Mouse (Mus musculus) testis, adult 2 months (tissue): ENCODE measurements at regions not wholly inside any gene's neighbourhood (a gene's known extent, or its start where the extent isn't known, plus 50 kb on each side); places are given as distances from the start of the nearest gene placed in this dataset.

Source experiments
- H3K27ac ChIP-seq: fragments of 200-500 bp; 2 replicates; pipeline ENCODE4 v1.5.1; 2012; ENCODE audit warnings: low read depth, low read length; ENCODE audit not compliant: control insufficient read depth, insufficient read depth
- H3K27me3 ChIP-seq: fragments of 200-500 bp; 2 replicates; pipeline ENCODE4 v1.6.1; 2012; ENCODE audit warnings: mild to moderate bottlenecking, low read length, moderate library complexity; ENCODE audit not compliant: control insufficient read depth, insufficient read depth
- H3K36me3 ChIP-seq: fragments of 200-500 bp; 2 replicates; pipeline ENCODE4 v1.6.1; 2012; ENCODE audit warnings: mild to moderate bottlenecking, low read length; ENCODE audit not compliant: control insufficient read depth, insufficient read depth
- H3K4me1 ChIP-seq: fragments of 200-500 bp; 2 replicates; pipeline ENCODE4 v1.6.1; 2012; ENCODE audit warnings: low read length; ENCODE audit not compliant: control insufficient read depth, insufficient read depth
- H3K4me3 ChIP-seq: fragments of 200-500 bp; 2 replicates; pipeline ENCODE4 v1.5.1; 2012; ENCODE audit warnings: low read depth, mild to moderate bottlenecking, low read length, moderate library complexity, mixed read lengths; ENCODE audit not compliant: control insufficient read depth
- CTCF ChIP-seq: fragments of 200-500 bp; IDR thresholded peaks from 2 replicates; pipeline ENCODE4 v1.5.1; 2012; ENCODE audit warnings: low read depth, mild to moderate bottlenecking, inconsistent platforms, low read length, moderate library complexity; ENCODE audit not compliant: control insufficient read depth, insufficient read depth, insufficient replicate concordance
- POLR2A ChIP-seq: fragments of 200-500 bp; IDR thresholded peaks from 2 replicates; pipeline ENCODE4 v1.6.1; 2012; ENCODE audit warnings: low read depth, mild to moderate bottlenecking, inconsistent platforms, low read length, moderate library complexity; ENCODE audit not compliant: control insufficient read depth

- Histone ChIP-seq H3K27me3 (no peaks in the 10 kb centered on the region), H3K4me3 (no peak overlapping the region), H3K36me3 (no peaks in the 10 kb centered on the region), H3K27ac (no peak overlapping the region), H3K4me1 (no peaks in the 10 kb centered on the region)
- TF ChIP-seq POLR2A (no peak), CTCF (no peak)
Observed at GRCm38 (mm10) chr7:115033987-115034386, 290.5 kb downstream of the Insc start.

- Histone ChIP-seq H3K27me3 (no peaks in the 10 kb centered on the region), H3K27ac (no peak overlapping the region)
- no peak for TF ChIP-seq CTCF
- TF ChIP-seq POLR2A: no peak
Observed at GRCm38 (mm10) chr7:115055527-115055926, 312.0 kb downstream of the Insc start.

GRCm38 (mm10) chr7:115056992-115057645 is 313.6 kb downstream of the Insc start:
- no peak for TF ChIP-seq POLR2A
- TF ChIP-seq CTCF: no peak

More at GRCm38 (mm10) chr7:115055527-115055926, 312.0 kb downstream of the Insc start:
- no peaks in the 10 kb centered on the region for H3K4me1 ChIP-seq
- H3K36me3 ChIP-seq: no peaks in the 10 kb centered on the region
- no peak overlapping the region for H3K4me3 ChIP-seq

GRCm38 (mm10) chr7:115057736-115058135 is 314.2 kb downstream of the Insc start:
- H3K27ac ChIP-seq: no peak overlapping the region
- H3K4me3 ChIP-seq: no peak overlapping the region
- no peaks in the 10 kb centered on the region for H3K36me3 ChIP-seq
- TF ChIP-seq POLR2A (no peak), CTCF (no peak)
- no peaks in the 10 kb centered on the region for H3K4me1 ChIP-seq
- no peaks in the 10 kb centered on the region for H3K27me3 ChIP-seq

More at GRCm38 (mm10) chr7:115056992-115057645, 313.6 kb downstream of the Insc start:
- H3K27me3 ChIP-seq: no peaks in the 10 kb centered on the region
- no peaks in the 10 kb centered on the region for H3K4me1 ChIP-seq
- no peak overlapping the region for H3K27ac ChIP-seq
- no peaks in the 10 kb centered on the region for H3K36me3 ChIP-seq
- no peak overlapping the region for H3K4me3 ChIP-seq

GRCm38 (mm10) chr7:115060171-115060570 is 316.7 kb downstream of the Insc start:
- H3K4me1 ChIP-seq: no peaks in the 10 kb centered on the region
- H3K27me3 ChIP-seq: no peaks in the 10 kb centered on the region
- H3K27ac ChIP-seq: no peak overlapping the region
- H3K36me3 ChIP-seq: no peaks in the 10 kb centered on the region
- no peak overlapping the region for H3K4me3 ChIP-seq
- no peak for TF ChIP-seq CTCF
- no peak for TF ChIP-seq POLR2A

GRCm38 (mm10) chr7:115062817-115063216 is 319.3 kb downstream of the Insc start:
- no peak overlapping the region for H3K27ac ChIP-seq
- H3K27me3 ChIP-seq: no peaks in the 10 kb centered on the region
- H3K4me1 ChIP-seq: no peaks in the 10 kb centered on the region
- no peaks in the 10 kb centered on the region for H3K36me3 ChIP-seq
- TF ChIP-seq POLR2A (no peak), CTCF (no peak)
- H3K4me3 ChIP-seq: no peak overlapping the region

- Histone ChIP-seq H3K4me1 (no peaks in the 10 kb centered on the region), H3K27me3 (no peaks in the 10 kb centered on the region), H3K36me3 (no peaks in the 10 kb centered on the region), H3K27ac (no peak overlapping the region), H3K4me3 (no peak overlapping the region)
- TF ChIP-seq POLR2A: no peak
- TF ChIP-seq CTCF: no peak
Observed at GRCm38 (mm10) chr7:115067641-115068040, 324.1 kb downstream of the Insc start.

GRCm38 (mm10) chr7:115073406-115073805 is 329.9 kb downstream of the Insc start:
- TF ChIP-seq POLR2A: no peak
- no peaks in the 10 kb centered on the region for H3K36me3 ChIP-seq

More at GRCm38 (mm10) chr7:115073406-115073805, 329.9 kb downstream of the Insc start:
- Histone ChIP-seq H3K4me1 (no peaks in the 10 kb centered on the region), H3K27ac (no peak overlapping the region), H3K27me3 (no peaks in the 10 kb centered on the region), H3K4me3 (no peak overlapping the region)
